Mouse (Mus musculus) intestine, embryonic 14.5 days (tissue): Measurements from ENCODE around the gene Snx9. TPM values are rescaled to one million over a fixed set of nuclear protein-coding genes. Genes with fewer than 3 reads are reported as not detected.
A peak's percentile ranks its signal among the peaks of the same experiment; 100 is the strongest.

Source experiments
- ATAC-seq: fragments of 200-750 bp; cut with Nextera tagmentation; replicated peaks from 2 replicates; pipeline ENCODE4 v1.8.0; 2017; ENCODE audit warnings: low read depth, moderate number of reproducible peaks, moderate TSS enrichment, moderate library complexity; ENCODE audit not compliant: low FRiP score, low TSS enrichment
- DNase-seq: peaks from one replicate; pipeline ENCODE4 v3.0.0-alpha.2; 2018; ENCODE audit warnings: low spot score
- H3K27ac ChIP-seq: fragments of 300-500 bp; sonication (generic); 2 replicates; pipeline ENCODE4 v1.5.1; 2014; ENCODE audit warnings: low read depth, mild to moderate bottlenecking, control low read depth
- H3K27me3 ChIP-seq: fragments of 300-500 bp; sonication (generic); replicated peaks from 2 replicates; pipeline ENCODE4 v1.6.1; 2014; ENCODE audit warnings: low read length, control low read depth; ENCODE audit not compliant: control insufficient read depth, insufficient read depth
- H3K36me3 ChIP-seq: fragments of 300-500 bp; sonication (generic); 2 replicates; pipeline ENCODE4 v1.6.1; 2014; ENCODE audit warnings: low read length, control low read depth; ENCODE audit not compliant: control insufficient read depth, insufficient read depth
- H3K4me1 ChIP-seq: fragments of 300-500 bp; sonication (generic); replicated peaks from 2 replicates; pipeline ENCODE4 v1.6.1; 2014; ENCODE audit warnings: low read length, control low read depth, mixed read lengths; ENCODE audit not compliant: control insufficient read depth, insufficient read depth
- H3K4me2 ChIP-seq: fragments of 300-500 bp; sonication (generic); 2 replicates; pipeline ENCODE4 v1.6.1; 2014; ENCODE audit warnings: low read length
- H3K4me3 ChIP-seq: fragments of 300-500 bp; sonication (generic); 2 replicates; pipeline ENCODE4 v1.5.1; 2014; ENCODE audit warnings: low read depth, low read length, control low read depth, mixed read lengths
- H3K9ac ChIP-seq: fragments of 300-500 bp; sonication (generic); 2 replicates; pipeline ENCODE4 v1.6.1; 2014; ENCODE audit warnings: mild to moderate bottlenecking, low read length
- H3K9me3 ChIP-seq: fragments of 300-500 bp; sonication (generic); 2 replicates; pipeline ENCODE4 v1.6.1; 2016; ENCODE audit warnings: low read length, control low read depth; ENCODE audit not compliant: control insufficient read depth
- WGBS: fragments of 180-500 bp; shearing (Covaris S2); extraction: QIAGEN DNeasy Blood & Tissue Kit; methylation state at CpG from one replicate; pipeline ENCODE4 v1.1.7; 2014; 5-methylcytosine and 5-hydroxymethylcytosine counted together
- polyA plus RNA-seq: library from polyadenylated mRNA; unstranded; fragments of >200 nt; fragmentation: Nextera tagmentation; extraction: Ambion mirVana; gene quantifications from 2 replicates; pipeline ENCODE4 v1.2.1, GENCODE M21; 2014

Snx9 gene
- polyA plus RNA-seq, 1 experiment from 2014 or later, result 42.7 TPM

GRCm38 (mm10) chr17:5845376-5845775 lies 4.2 kb downstream of the Snx9 start:
- Histone ChIP-seq H3K4me3 (no peak overlapping the region), H3K9me3 (no peaks in the 10 kb centered on the region), H3K9ac (no peak overlapping the region), H3K36me3 (no peaks in the 10 kb centered on the region), H3K27ac (no peak overlapping the region), H3K4me1 (peaks cover 22% of the 10 kb centered on the region), H3K27me3 (no peaks in the 10 kb centered on the region), H3K4me2 (no peak overlapping the region)
- ATAC-seq (no peak), DNase-seq (no peak)
- 69% methylated on average over 4 of the region's 4 CpGs for WGBS

GRCm38 (mm10) chr17:5846101-5846500 lies 5.0 kb downstream of the Snx9 start:
- WGBS, result 48% methylated on average over 8 of the region's 8 CpGs
- Histone ChIP-seq H3K4me2 (no peak overlapping the region), H3K36me3 (no peaks in the 10 kb centered on the region), H3K4me1 (peaks cover 22% of the 10 kb centered on the region), H3K4me3 (no peak overlapping the region), H3K9me3 (no peaks in the 10 kb centered on the region), H3K27ac (no peak overlapping the region), H3K9ac (no peak overlapping the region), H3K27me3 (no peaks in the 10 kb centered on the region)
- ATAC-seq (no peak), DNase-seq (no peak)

DNA sequence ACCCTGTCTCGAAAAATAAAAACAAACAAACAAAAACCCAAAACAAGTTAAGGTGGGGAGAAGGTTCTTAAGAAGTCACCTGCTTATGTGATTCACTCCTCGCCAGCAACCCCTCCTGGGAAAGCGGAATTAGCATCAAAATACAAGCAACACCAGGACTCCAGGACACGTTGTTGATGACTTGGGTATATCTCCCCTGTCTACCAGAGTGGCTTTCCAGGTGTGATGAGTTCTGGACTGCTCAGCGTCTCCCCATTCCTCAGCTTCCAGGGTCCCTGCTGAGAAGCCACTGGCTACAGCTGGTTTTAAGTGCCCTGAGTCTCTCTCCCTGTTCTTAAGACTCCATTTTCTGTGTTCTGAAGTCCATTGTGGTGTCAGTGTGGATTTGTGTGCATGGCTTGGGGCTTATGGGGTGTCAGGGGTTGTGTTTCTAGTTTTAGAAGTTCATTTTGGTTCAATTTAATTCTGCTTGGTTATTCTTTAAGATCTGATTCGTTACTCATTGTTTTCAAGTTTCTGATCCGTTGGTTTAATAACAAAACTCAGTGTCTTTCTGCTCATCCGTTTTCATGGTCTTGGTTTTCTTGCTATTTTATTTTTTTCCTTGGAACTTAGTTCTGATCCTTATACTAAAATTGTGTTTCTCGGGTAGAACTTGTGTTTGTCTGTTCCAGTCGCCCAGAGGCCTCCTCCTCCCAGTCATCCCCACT lies 7.7 kb downstream of the Snx9 start:
- peak overlapping the region; percentile 39; the same call in 1 of the 2 replicates for H3K9ac ChIP-seq
- ATAC-seq, result no peak
- 60% methylated on average over 10 of the region's 10 CpGs for WGBS

DNA sequence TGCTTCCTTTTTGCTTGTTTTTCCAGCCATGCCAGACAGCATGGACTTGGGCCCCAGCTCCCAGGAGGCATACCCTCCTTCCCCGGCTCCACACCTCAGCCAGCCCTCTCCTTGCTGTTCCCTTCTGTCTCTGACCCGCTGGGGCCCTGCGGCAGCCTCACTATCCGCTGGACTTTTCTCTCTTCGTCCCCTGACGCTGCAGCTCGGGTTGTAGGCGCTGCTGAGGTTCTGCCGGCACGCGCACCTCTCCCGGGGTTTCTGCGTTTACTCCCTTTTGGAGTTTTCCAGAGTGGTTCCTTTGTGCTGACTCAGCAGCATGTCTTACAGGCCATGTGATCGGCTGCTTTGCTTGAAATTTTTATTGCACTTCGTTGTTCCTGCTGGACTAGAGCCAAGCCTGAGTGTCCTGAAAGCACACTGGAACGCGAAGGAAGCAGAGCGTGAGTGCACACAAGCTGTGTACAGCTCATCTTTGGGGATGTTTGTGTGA lies 8.3 kb downstream of the Snx9 start:
- Histone ChIP-seq H3K9me3 (no peaks in the 10 kb centered on the region), H3K27ac (peak overlapping the region; percentile 88), H3K4me1 (peaks cover 19% of the 10 kb centered on the region), H3K4me3 (peak overlapping the region; percentile 25), H3K4me2 (peak overlapping the region; percentile 57), H3K27me3 (no peaks in the 10 kb centered on the region), H3K9ac (peak overlapping the region; percentile 39; the same call in 1 of the 2 replicates), H3K36me3 (no peaks in the 10 kb centered on the region)
- peak; percentile 84 for DNase-seq
- WGBS, result 4% methylated on average over 18 of the region's 18 CpGs
- ATAC-seq, result peak; percentile 81; the same call in 1 of the 2 replicates

More for the DNA sequence above, 7.7 kb downstream of the Snx9 start:
- no peaks in the 10 kb centered on the region for H3K27me3 ChIP-seq
- H3K27ac ChIP-seq, result peak overlapping the region; percentile 88
- H3K4me1 ChIP-seq, result peaks cover 19% of the 10 kb centered on the region
- H3K4me3 ChIP-seq, result peak overlapping the region; percentile 25
- H3K9me3 ChIP-seq, result no peaks in the 10 kb centered on the region
- DNase-seq, result no peak
- H3K4me2 ChIP-seq, result peak overlapping the region; percentile 57
- H3K36me3 ChIP-seq, result no peaks in the 10 kb centered on the region

GRCm38 (mm10) chr17:5850031-5850430 lies 8.9 kb downstream of the Snx9 start:
- H3K9me3 ChIP-seq, result no peaks in the 10 kb centered on the region
- H3K4me3 ChIP-seq, result 0 out of 2 replicates have a peak overlapping the region, but pooled peaks have one; percentile 25
- WGBS, result 98% methylated on average over 3 of the region's 3 CpGs
- H3K27me3 ChIP-seq, result no peaks in the 10 kb centered on the region
- ATAC-seq (no peak), DNase-seq (no peak)
- peaks cover 19% of the 10 kb centered on the region for H3K4me1 ChIP-seq
- H3K36me3 ChIP-seq, result no peaks in the 10 kb centered on the region
- no peak overlapping the region for H3K9ac ChIP-seq
- H3K27ac ChIP-seq, result no peak overlapping the region
- no peak overlapping the region; the same call in 1 of the 2 replicates for H3K4me2 ChIP-seq

DNA sequence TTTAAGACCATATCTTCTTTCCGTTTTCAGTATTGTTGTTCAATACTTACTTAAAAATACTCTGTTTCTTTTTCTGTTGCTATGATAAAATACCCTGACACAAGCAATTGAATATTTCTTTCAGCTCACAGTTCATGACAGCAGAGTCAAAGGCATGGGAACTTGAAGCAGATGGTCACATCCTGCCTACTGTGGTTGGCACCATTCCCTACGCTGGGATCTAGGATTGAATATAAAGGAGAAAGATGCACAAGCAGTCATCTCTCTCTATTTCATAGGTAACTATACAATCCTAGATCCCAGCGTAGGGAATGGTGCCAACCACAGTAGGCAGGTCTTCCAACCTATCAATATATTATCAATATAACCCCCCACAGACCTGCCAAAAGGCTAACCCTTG lies 9.3 kb downstream of the Snx9 start:
- no peak overlapping the region for H3K4me3 ChIP-seq
- ATAC-seq (no peak), DNase-seq (no peak)
- H3K27ac ChIP-seq, result no peak overlapping the region
- H3K36me3 ChIP-seq, result no peaks in the 10 kb centered on the region
- peaks cover 19% of the 10 kb centered on the region for H3K4me1 ChIP-seq
- H3K27me3 ChIP-seq, result no peaks in the 10 kb centered on the region
- no peak overlapping the region for H3K4me2 ChIP-seq
- 97% methylated on average over 3 of the region's 3 CpGs for WGBS
- no peaks in the 10 kb centered on the region for H3K9me3 ChIP-seq
- H3K9ac ChIP-seq, result no peak overlapping the region

DNA sequence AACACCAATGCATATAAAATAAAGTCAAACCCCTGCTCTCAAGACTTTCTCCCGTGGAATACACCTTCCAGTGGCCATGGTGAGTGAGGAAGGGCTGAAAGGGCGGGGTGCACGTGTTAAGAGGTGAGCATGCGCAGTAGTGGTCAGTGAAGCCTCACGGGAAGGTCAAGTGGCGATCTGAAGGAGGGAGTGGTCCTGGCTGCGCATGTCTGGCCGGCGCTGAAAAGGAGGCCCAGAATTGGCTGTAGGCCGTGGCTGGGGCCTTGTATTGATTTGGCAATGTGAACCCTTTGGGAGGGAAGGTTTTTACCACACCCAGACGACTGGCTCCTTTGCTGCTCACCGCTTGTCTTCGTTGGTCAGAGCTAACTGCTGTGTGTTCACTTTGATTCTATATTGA lies 12.8 kb downstream of the Snx9 start:
- WGBS, result 92% methylated on average over 13 of the region's 13 CpGs
- no peak for DNase-seq

DNA sequence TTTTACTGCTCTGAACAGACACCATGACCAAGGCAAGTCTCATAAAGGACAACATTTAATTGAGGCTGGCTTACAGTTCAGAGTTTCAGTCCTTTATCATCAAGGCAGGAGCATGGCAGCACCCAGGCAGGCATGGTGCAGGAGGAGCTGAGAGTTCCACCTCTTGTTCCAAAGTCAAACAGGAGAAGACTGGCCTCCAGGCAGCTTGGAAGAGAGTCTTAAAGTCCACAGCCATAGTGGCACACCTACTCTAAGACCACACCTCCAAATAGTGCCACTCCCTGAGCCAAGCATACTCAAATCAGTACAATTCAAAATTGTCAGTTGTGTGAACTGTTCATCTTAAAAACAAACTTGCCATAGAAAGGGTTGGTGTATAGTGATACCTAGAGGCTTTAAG lies 14.4 kb downstream of the Snx9 start:
- H3K27me3 ChIP-seq, result no peaks in the 10 kb centered on the region
- peaks cover 7% of the 10 kb centered on the region; the same call in 1 of the 2 replicates for H3K4me1 ChIP-seq
- no peak for ATAC-seq
- H3K4me2 ChIP-seq, result no peak overlapping the region
- H3K4me3 ChIP-seq, result no peak overlapping the region
- DNase-seq, result no peak
- H3K9ac ChIP-seq, result no peak overlapping the region
- no peaks in the 10 kb centered on the region for H3K9me3 ChIP-seq
- H3K36me3 ChIP-seq, result no peaks in the 10 kb centered on the region
- H3K27ac ChIP-seq, result no peak overlapping the region

More for the DNA sequence above, 12.8 kb downstream of the Snx9 start:
- no peaks in the 10 kb centered on the region for H3K36me3 ChIP-seq
- H3K4me3 ChIP-seq, result no peak overlapping the region
- H3K9ac ChIP-seq, result no peak overlapping the region
- H3K9me3 ChIP-seq, result no peaks in the 10 kb centered on the region
- H3K27me3 ChIP-seq, result no peaks in the 10 kb centered on the region
- no peak overlapping the region for H3K27ac ChIP-seq
- peaks cover 17% of the 10 kb centered on the region for H3K4me1 ChIP-seq
- no peak for ATAC-seq
- H3K4me2 ChIP-seq, result no peak overlapping the region

DNA sequence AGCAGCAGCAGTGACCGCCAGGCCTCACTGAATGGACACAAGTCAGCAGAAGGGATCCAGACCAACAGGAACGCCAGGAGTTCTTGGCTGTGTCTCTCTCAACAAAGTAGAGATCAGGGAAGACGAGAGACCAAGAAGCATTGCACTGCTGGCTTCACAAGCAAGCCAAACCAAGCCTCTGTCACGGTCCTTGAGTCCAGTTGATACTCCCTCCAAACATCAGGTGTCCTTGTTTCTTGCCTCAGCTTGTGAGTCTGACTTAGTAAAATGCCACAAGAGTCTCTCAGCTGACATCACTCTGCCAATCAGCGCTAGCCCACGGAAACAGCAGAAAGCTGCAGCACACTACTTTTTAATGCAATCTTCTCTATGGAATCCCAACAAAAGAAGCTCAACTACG lies 15.3 kb downstream of the Snx9 start:
- Histone ChIP-seq H3K9ac (no peak overlapping the region), H3K4me3 (no peak overlapping the region), H3K27ac (no peak overlapping the region), H3K9me3 (no peaks in the 10 kb centered on the region), H3K4me1 (peaks cover 7% of the 10 kb centered on the region; the same call in 1 of the 2 replicates), H3K4me2 (no peak overlapping the region), H3K27me3 (no peaks in the 10 kb centered on the region), H3K36me3 (no peaks in the 10 kb centered on the region)
- ATAC-seq (no peak), DNase-seq (no peak)
- WGBS, result 95% methylated on average over 7 of the region's 7 CpGs
